Mouse (Mus musculus) lung, adult 2 months (tissue): Measurements from ENCODE around the gene Slc46a3. TPM values are rescaled to one million over a fixed set of nuclear protein-coding genes. Genes with fewer than 3 reads are reported as not detected.
A peak's percentile ranks its signal among the peaks of the same experiment; 100 is the strongest.
"Not testable (repeated sequence)": the region's sequence is repeated elsewhere in the genome, so short reads cannot be mapped to it uniquely, and the experiment has no call there.

Experiments
- DNase-seq: peaks from one replicate; pipeline ENCODE4 v3.0.0; 2022
- H3K4me1 ChIP-seq: fragments of 200-500 bp; 2 replicates; pipeline ENCODE4 v1.6.1; 2011; ENCODE audit warnings: low read length; ENCODE audit not compliant: control insufficient read depth, insufficient read depth
- H3K4me3 ChIP-seq: fragments of 200-500 bp; replicated peaks from 2 replicates; pipeline ENCODE3; 2011; ENCODE audit warnings: low read depth, mild to moderate bottlenecking, control low read depth, low read length; ENCODE audit errors: extremely low read depth
- CTCF ChIP-seq: fragments of 200-500 bp; IDR thresholded peaks from 2 replicates; pipeline ENCODE4 v1.5.1; 2011; ENCODE audit warnings: mild to moderate bottlenecking, low read length, control low read depth; ENCODE audit not compliant: insufficient read depth
- POLR2A ChIP-seq: fragments of 200-500 bp; IDR thresholded peaks from 2 replicates; pipeline ENCODE4 v1.6.1; 2011; ENCODE audit warnings: low read depth, mild to moderate bottlenecking, control low read depth, low read length, borderline replicate concordance; ENCODE audit errors: extremely low read depth
- WGBS: fragments of 180-500 bp; shearing (Covaris S2); methylation state at CpG from one replicate; pipeline ENCODE4 v1.1.7; 2018; 5-methylcytosine and 5-hydroxymethylcytosine counted together
- polyA plus RNA-seq: library from polyadenylated mRNA; depleted of rRNA; stranded (reverse); fragments of >200 nt; gene quantifications from 2 replicates; pipeline ENCODE4 v1.2.3, GENCODE M21; 2012

The Slc46a3 gene
- polyA plus RNA-seq, 1 experiment: 46.5 TPM

DNA sequence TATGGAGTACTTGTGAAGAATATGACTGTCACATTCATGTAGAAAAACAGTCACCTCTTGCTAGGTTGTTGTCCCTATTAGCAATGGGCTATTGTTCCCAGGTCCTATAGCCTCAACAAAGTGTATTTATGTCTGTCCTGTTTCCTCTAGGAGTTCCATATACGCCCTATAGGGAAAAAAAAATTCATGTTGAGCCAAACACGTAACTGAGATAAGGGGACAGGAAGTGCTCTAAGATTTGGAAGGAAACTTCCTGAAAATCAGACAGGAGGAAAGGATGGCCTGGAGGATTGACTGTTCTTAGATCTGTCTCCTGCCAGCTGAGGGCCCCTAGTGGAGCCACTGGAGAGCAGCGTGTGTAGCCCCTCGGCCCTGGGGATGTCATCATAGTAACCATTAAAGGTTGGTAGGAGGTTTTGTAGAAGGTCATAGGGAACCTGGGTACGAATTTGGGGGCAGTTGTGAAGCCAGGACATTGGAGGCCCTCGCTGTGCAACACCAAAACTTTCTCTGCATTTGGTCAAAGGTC is 20.5 kb upstream of the Slc46a3 start:
- Histone ChIP-seq H3K4me1 (peaks cover 9% of the 10 kb centered on the region; the same call in 1 of the 2 replicates), H3K4me3 (no peak overlapping the region)
- no peak for DNase-seq
- WGBS: 45% methylated on average over 6 of the region's 6 CpGs
- no peak for TF ChIP-seq POLR2A
- TF ChIP-seq CTCF: peak; percentile 30

DNA sequence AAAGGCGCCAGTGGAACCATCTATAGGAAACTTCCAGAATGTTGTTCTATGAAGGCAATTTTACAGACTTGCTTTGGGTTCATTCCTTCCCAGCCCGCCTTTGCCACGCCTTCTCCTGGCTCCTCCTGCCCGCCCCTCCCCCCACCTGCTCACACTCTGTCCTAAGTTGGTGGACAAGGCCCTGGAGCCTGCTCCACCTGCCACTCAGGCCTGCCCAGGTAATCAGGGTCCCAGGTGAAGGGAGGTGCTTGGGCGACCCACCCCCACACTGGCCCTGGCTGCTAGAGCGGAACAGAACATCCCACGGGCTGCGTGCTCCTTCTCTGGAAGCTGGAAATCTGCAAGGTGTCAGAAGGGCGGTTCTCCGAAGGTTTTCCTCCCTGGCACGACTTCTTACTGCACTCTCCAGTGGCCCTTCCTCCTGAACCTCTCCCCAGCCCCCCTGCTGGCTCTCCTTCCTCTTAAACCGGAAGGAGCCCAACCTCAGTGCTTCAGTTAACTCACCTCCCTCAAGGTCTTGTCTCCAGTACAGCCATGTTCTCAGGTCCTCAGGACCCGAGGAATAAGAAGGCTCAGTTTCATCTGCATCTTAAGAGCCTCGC is 18.7 kb upstream of the Slc46a3 start:
- peak; percentile 33 for DNase-seq
- H3K4me1 ChIP-seq: peaks cover 9% of the 10 kb centered on the region; the same call in 1 of the 2 replicates
- WGBS: 32% methylated on average over 14 of the region's 14 CpGs
- no peak for TF ChIP-seq POLR2A
- no peak for TF ChIP-seq CTCF
- H3K4me3 ChIP-seq: peak overlapping the region; percentile 4

DNA sequence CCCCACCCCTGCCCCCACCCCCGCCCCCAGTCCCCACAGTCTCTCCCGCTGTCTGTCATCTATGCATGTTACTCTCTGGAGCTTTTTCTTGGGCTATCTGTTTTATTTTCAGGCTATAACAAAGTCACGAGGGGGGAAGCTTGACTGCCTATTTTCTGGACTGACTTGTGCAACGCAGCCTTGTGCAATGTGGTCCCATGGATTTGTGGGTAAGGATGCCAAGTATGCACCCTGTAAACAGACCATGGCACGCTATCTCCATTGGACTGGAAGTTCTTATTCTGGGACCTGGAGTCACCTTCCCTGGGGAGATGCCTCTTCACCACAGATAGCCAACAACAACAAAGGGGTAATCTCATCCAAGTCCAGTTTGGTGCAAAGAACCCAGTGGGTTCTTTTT is 17.1 kb upstream of the Slc46a3 start:
- DNase-seq: peak; percentile 45
- WGBS: 66% methylated on average over 4 of the region's 5 CpGs
- no peak for TF ChIP-seq CTCF
- TF ChIP-seq POLR2A: no peak
- no peak overlapping the region for H3K4me3 ChIP-seq
- peaks cover 9% of the 10 kb centered on the region; the same call in 1 of the 2 replicates for H3K4me1 ChIP-seq

DNA sequence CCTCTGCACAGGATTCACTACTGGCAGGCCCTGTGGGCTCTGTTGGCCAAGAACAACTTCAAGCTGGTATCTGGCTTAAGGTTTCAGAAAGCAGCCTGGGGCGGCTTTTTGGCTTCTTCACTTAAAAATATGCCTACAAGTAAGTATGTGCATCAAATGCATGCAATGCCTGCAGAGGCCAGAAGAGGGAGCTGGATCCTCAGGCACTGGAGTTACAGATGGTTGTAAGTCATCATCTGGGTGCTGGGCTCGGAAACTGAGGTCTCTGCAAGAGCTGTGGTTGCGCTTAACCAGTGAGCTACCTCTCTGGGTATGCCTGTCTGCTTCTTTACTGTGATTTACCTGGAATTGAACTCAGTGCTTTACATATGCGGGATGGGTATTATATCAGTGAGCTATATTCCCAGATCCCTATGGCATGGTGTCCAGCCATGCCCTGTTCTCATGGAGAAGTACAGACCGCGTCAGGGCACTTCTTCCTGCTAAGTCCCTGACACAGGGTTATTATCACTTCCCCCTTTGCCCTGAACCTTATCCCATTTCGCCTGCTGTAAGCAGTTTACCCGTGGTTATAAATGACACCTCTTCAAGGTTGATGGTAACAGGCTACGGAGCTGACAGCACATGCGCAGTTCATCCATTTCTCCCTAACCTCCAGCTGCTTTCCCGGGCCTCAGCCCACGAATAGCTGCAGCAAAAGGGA is 16.3 kb upstream of the Slc46a3 start:
- DNase-seq: no peak
- Histone ChIP-seq H3K4me1 (peaks cover 9% of the 10 kb centered on the region; the same call in 1 of the 2 replicates), H3K4me3 (no peak overlapping the region)
- TF ChIP-seq POLR2A (no peak), CTCF (0 out of 2 replicates have a peak, but pooled peaks have one; percentile 15)
- 74% methylated on average over 12 of the region's 12 CpGs for WGBS

DNA sequence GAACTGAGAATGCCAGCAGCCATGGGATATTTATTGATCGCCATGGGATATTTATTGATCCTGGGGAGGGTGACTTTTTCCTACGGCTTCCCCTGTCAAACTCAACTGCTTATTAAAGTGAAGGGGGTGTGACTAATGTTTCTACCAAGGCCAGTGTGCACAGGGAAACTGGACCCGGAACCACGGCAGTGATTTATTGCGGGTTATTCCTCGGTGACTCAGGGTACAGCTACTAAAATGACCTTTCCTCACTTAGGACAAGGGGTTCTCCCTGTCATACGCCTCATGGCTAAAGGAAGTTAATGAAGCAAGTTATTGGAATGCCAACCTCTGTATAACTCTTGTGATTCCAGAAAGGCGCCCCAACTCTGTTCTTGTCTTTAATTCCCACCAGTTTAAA is 13.2 kb upstream of the Slc46a3 start:
- Histone ChIP-seq H3K4me1 (no peaks in the 10 kb centered on the region; the same call in 1 of the 2 replicates), H3K4me3 (no peak overlapping the region)
- no peak for TF ChIP-seq CTCF
- TF ChIP-seq POLR2A: no peak
- 88% methylated on average over 8 of the region's 8 CpGs for WGBS
- no peak for DNase-seq

DNA sequence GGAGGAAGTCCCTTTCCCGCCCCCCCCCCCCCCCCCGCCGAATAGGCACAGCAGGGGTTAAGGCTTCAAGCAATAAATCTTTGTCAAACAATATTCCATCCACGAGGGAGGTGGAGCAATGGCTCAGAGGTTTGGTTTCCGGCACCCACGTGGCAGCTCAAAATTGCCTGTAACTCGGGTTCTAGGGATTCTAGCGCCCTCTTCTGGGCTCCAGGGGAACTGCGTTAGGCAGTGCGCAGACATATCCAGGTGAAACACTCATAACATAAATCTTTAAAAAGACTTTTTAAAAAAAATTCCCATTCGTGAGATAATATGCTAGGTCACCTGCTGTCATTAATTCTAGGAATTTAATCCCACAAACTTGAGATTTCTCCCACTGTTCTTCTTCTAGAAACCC is 12.5 kb upstream of the Slc46a3 start:
- TF ChIP-seq POLR2A: no peak
- 0 out of 2 replicates have a peak, but pooled peaks have one; percentile 17 for TF ChIP-seq CTCF
- 51% methylated on average over 11 of the region's 11 CpGs for WGBS
- Histone ChIP-seq H3K4me3 (no peak overlapping the region), H3K4me1 (no peaks in the 10 kb centered on the region; the same call in 1 of the 2 replicates)
- no peak for DNase-seq

DNA sequence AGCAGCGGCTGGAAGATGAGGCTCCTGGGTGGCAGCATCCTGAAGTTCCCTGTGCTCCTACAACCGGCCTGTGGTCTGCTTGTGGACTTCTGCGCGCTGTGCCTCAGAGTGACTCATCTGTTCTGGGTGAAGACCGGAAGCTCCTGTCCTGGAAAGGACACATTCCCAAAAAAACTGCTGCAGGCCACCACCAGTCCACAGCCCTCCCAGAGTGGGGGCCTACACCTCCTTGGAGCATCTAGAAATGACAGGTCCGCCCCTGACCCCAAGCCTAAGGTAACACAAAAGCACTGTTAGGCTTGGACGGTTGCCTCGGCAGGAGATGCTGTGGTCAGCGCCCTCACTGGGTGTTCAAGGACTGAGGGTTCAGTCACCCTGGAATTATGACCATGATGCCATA is 8.6 kb upstream of the Slc46a3 start:
- 86% methylated on average over 9 of the region's 9 CpGs for WGBS
- DNase-seq: no peak
- no peak for TF ChIP-seq CTCF
- TF ChIP-seq POLR2A: no peak
- H3K4me1 ChIP-seq: no peaks in the 10 kb centered on the region
- no peak overlapping the region for H3K4me3 ChIP-seq

DNA sequence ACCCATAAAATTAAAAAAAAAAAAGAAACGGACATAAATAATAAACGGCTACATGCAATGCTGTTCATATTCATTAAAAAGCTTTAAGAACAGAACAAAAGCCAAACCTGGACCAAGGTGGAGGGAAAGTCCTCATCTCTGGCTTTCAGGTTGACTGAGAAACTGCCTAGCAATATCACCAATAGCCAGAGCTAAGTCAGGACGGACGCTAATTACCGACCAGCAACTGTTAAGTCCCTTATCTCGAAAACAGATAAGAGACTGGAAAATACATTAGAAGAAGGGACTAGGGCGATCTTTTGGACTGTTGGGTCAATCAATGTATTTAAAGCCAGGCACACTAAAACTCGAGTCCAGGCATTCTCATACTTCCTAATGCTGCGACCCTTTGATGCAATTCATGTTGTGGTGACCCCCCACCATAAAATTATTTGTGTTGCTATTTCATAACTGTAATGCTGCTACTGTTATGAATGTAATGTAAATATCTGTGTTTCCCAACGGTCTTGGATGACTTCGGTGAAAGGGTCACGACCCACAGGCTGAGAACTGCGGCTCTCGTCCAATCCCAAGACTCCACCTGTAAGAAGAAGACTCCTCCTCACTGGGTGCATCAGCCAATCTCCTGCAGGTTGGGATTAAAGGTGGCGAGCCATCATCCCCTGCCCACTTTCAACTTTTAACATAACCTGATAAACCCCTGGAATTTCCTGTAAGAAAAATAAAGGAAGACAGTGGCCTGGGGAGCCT is 7.6 kb upstream of the Slc46a3 start:
- no peak for DNase-seq
- TF ChIP-seq POLR2A (no peak), CTCF (no peak)
- Histone ChIP-seq H3K4me1 (no peaks in the 10 kb centered on the region), H3K4me3 (no peak overlapping the region)
- WGBS: 67% methylated on average over 15 of the region's 15 CpGs

DNA sequence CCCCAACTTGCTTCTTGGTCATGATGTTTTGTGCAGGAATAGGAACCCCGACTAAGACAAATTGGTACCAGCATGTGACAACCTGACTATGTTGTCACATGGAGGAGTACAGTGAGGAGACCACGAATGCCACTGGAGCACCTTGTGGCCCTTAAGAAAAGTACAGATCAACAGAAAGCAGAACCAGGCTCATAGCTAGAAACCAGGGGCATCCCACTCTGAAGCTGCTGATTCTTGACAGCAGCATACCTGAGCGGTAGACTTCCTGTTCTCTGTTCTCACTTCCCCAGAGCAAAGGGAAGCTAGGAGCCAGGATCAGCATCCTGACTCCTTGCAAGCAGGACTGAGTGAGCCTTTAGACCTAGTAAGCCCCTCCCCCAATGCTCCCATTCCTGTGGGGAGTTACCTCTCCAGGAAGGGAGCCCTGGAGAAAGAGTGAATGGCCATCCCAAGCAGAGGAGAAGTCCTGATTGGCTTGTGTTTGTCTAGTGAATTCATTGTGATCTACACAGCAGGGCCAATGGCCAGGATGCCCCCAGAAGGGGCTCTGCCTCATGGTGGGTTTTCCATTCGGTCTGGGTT is 4.4 kb upstream of the Slc46a3 start:
- 57% methylated on average over 4 of the region's 4 CpGs for WGBS
- DNase-seq: no peak

DNA sequence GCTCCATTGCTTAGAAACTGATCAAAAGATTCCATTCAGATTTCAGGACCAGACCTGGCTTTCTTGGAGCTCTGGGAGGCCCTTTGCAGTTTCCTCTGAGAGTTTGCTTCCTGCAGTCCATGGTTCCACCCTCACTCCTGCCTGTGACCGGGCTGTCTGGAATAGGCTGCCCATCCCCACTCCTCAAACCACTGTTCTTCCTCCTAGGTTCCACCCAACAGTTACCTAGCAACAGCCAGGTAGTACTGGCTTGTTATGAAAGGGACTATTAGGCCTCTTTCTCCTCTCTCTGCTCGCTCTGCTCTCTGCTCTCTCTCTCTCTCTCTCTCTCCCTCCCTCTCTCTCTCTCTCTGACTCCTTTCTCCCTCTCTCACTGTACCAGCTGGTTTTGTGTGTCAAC is 3.6 kb upstream of the Slc46a3 start:
- Histone ChIP-seq H3K4me1 (peaks cover 3% of the 10 kb centered on the region), H3K4me3 (no peak overlapping the region)
- no peak for DNase-seq
- 52% methylated on average over 2 of the region's 2 CpGs for WGBS
- no peak for TF ChIP-seq CTCF
- no peak for TF ChIP-seq POLR2A

More for the DNA sequence above, 4.4 kb upstream of the Slc46a3 start:
- TF ChIP-seq CTCF: no peak
- TF ChIP-seq POLR2A: no peak
- H3K4me1 ChIP-seq: no peaks in the 10 kb centered on the region
- no peak overlapping the region for H3K4me3 ChIP-seq

DNA sequence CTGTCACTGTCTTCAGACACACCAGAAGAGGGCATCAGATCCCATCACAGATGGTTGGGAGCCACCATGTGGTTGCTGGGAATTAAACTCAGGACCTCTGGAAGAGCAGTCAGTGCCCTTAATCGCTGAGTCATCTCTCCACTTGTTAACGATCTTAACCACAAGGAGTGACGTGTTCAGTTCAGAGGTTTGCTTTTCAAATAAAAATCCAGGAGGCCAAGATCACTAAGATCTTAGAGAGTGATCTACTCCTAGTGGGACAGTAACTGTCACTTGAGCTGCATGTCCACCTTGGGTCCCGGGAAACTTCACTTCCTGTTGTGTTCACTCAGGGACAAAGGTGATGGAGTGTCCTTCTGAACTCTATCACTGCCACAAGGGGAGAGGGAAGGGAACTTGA is 1.9 kb upstream of the Slc46a3 start:
- WGBS: 60% methylated on average over 4 of the region's 4 CpGs
- DNase-seq, H3K4me3 ChIP-seq, H3K4me1 ChIP-seq: not testable (repeated sequence)
